Mouse (Mus musculus): ENCODE data around the gene Phlpp1.

The Phlpp1 gene

DNA sequence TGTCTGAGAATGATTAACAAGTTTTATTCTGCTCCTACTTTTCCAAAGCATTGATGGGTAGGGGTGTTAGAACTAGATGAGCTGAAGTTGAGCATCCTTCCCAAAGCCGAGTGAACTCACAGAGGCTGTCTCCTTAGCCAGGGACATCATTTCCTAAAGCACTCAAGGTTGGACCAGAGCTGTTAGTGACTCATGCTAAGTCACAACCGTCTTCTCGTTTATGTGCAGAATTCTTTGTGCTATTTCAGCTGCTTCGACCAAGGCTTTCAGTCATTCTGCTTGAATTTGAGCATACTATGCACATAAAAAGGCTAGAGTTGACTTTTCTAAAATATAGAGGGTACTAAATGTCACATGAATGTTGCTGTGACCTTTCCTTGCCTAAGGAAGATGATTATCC is 142.9 kb downstream of the Phlpp1 start:
- DNase-seq (ENCODE audit: low spot score) = no peak

DNA sequence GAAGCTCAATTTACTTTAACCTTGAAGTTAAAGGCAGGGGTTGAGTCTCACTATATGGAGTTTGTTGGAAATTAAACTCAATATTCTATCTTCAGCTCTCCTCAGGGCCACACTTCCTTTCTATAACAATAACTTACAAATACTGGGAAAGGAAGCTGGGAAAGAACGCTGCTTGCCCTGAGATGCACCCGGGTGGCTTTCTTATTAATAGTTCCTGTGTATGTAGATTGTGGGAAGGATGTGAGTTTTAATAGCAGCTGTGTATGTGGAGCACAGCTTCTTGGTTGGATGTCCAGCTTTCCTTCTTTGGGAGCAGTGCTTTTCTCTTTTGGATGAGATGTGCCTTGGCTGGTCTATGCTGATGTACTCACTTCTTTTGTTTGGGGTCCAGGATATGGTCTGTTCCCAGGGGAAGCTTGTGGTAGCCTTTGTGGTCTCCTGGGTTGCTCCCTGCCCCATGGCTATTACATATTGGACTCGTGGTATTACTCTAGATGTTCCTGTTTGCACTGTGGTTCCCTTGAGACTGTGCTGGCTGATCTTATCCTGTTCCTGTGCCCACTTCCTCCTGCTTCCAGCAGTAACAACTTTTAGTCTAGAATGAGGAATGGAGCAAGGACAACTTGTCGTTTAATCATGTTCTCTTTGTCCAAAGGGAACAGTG is 145.2 kb downstream of the Phlpp1 start:
- DNase-seq (ENCODE audit: low spot score) = no peak

DNA sequence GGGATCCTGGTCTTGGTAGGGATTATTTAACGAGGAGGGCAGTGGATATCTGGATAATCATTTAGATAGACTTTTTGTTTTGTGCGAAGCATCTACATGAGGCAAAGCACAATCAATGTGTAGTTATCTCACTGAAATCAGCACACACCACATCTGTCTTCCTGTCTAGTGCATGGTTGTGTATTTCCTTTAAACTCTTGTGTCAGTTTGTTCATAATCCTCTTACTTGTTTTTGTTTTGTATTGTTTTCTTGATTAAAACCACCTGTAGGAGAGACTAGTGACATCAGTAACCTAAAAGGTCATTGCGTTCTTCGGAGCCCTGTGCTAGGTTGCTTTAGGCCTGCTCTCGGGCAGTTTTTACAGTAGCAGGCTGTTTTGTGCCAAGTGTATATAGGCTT is 146.8 kb downstream of the Phlpp1 start:
- no peak for DNase-seq (ENCODE audit: low spot score)

DNA sequence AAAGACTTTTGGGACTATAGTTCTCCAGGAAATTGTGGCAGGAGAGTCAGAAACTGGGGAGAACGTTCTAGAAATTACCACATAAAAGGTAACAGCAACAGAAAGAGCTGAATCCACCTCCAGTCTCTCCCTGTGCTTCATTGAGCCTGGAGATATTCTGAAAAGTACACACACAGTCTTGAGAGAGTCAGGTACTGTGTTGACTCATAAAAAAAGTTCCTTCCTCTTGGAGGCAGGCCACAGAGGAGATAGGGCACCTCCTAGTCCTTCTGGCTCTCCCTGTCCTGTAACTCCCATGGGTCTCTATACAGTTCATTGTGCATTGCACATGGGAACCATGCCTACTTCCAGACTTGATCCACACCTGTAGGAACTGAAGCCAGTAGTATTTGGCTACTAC is 149.0 kb downstream of the Phlpp1 start:
- no peak for DNase-seq (ENCODE audit: low spot score)

DNA sequence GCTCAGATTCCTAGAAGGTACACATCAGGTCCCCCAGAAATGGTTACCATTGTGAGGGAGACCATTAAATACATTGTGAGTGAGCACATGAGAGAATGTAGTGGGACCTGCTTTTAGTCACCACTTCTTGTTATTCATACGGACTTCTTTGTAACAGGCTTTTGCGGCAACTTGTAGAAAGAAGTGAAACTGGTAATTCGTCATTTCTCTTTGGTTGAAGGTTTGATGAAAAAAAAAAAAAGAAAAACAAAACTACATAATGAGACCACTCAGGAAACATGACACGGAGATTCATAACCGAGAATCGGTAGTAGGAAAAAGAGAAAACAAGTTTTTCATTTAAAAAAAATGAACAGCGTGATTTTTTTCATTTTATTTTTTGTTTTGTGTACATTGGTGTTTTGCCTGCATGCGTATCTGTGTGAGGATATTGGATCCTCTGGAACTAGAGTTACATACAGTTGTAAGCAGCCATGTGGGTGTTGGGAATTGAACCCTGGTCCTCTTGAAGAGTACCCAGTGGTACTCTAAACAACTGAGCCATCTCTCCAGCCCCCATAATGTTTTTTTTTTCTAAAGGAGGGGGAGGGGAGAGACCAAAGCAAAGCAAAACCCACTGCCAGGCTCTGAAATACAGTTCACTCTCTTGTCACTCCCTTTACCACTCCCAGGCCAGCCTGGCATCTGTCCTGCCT is 150.0 kb downstream of the Phlpp1 start:
- DNase-seq (ENCODE audit: low spot score) = no peak

DNA sequence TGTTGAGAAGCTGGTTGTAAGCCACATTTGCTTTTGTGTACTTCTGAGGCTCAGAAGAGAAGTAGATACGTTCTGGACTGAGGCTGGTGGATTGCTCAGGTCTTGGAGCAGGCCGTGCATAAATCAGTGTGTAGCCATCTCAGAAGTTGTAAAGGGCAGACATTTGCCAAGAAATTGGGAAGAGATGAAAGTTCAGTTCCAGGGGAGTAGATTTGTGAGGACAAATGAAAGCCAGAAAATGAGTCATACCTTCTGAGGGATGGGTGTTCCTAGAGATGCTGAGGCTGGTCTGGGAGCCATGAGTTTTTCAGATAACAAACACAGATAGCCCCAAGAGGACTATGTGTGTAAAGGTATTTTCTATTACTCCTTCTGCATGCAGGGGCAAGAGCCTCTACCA is 155.1 kb downstream of the Phlpp1 start:
- no peak for DNase-seq (ENCODE audit: low spot score)

DNA sequence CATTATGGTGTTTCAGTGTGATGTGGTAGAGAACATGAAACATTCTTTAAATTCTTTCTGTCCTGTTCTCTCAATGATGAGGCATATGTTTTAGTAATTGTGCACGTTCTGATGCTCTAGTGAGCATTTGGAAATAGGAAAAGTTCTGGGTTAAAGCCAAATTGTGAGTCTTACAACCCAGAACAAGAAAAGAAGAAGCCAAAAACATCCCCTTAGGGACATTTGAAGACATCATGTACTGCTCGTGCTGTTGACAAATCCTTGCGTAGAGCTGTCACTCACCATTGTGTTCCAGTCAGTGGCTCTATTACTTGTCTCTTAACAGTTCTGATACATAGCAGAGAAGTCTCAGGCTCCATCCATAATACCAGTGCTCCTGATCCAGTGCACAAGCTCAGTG is 170.5 kb downstream of the Phlpp1 start:
- DNase-seq (ENCODE audit: low spot score) = no peak

DNA sequence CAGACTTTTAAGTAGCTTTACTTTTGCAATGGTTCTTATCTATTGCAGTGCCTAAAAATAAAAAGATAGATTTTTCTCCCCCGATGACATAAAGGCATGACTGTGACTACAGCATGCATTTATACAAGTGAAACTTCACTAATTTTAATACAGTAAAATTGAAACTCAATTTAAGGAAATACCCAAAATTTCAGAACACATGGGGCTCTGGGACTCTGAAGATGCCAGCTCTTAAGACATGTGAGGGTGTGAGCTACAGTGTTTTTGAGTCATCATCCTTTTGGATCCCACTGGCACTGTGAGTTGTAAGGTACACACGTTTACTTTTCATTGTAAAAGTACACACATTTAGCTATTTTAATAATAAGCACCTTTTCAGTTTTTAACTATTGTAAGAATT is 173.7 kb downstream of the Phlpp1 start:
- DNase-seq (ENCODE audit: low spot score) = no peak

DNA sequence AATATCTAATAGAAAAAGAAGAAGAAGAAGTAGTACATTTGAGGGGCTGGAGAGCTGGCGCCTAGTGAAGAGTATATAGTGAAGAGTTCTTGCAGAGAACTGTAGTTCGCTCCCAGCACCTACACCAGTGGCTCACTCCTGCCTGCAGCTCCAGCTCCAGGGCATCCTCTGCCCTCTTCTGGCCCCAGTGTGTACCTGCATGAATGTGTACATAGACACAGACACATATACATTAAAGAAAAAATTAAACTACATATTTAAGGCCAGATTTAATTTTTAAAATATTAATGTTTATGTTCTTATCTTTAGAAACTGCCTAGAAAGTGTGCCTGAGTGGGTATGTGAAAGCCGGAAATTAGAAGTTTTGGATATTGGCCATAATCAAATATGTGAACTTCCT is 175.2 kb downstream of the Phlpp1 start:
- DNase-seq (ENCODE audit: low spot score) = no peak

DNA sequence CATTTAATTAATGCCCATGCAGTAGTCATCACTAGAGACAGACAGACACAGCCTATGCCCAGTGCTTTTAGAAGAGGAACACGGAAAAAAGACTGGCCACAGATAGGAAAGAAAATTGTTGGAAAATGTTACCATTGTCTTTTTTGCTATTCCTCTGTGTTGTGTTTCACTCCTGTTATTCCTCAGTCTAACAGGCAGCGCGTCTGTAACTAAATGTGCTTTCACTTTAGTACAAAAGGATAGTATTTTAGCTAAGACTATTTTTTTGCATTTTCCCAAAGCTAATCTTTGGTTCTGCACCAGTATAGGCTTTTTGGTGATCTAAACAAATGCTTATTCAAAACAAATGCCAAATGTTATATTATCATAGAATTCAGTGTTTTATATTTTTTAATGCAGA is 177.6 kb downstream of the Phlpp1 start:
- no peak for DNase-seq (ENCODE audit: low spot score)

DNA sequence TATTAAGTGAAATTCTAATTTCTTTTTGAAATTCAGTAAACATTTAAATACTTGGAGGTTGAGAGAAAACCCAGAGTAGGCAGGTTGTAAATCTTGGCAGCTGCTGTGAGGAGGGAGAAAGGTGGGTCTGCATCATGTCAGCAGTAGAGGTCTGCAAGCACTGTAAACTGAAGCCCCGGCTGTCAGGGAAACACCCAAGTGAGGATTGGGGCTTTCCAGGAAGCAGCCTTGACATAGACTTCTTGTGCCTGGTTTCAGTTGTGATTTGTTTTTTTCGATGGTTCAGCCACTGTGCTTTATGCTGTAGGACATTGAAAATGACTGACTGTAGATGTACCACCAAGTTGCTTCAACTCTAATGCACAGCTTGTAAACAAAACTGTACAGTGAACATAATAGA is 180.0 kb downstream of the Phlpp1 start:
- no peak for DNase-seq (ENCODE audit: low spot score)

DNA sequence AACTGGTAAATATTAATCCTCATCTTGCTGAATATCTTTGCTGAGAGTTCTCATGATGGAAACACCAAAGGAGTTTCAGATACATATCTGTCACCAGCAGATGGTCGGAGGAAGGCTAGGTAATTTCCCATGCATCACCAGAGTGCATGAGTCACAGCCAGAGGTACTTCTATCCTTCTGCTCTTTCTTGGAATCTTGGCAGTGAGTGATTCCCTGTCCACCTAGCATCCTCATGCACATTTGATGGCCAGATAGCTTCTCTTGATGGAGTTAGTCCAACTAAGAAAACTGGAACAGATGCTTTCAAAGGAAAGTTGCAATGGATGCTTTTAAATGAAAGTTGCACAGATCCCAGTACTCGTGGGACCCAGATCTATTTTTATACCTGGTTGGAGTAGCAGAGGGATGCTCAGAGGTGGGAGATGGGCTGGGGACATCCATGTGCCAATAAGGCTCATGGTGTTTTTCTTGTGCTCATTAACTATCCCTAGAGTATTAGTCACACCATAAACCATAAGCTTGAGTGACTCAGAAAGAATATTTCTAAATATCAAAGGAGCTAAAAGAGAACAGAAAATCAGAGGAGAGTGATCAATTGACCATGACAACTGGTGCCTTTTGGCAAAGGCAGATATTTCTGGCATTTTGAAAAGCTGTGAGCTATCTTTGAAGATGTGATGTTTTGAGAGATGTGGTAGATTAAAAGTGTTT is 181.4 kb downstream of the Phlpp1 start:
- DNase-seq (ENCODE audit: low spot score) = no peak

DNA sequence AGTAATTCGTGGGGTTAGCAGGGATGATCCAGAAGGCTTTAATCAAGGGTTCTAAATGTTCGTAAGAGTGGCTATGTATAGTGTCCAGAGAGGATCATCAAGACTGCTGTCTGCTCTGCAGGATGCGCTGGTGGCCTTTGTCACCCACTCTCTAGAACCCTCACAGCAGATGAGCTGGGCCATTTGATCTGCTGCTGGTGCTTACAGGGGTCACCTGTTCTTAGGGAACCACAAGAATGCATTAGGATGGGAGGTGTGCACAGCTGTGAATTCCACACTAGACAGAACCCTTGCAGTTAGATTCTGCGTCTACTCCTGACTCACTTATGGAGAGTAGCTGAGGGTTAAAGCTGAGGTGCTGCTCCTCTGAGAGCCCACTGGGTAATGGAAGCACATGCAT is 182.4 kb downstream of the Phlpp1 start:
- DNase-seq (ENCODE audit: low spot score) = no peak

DNA sequence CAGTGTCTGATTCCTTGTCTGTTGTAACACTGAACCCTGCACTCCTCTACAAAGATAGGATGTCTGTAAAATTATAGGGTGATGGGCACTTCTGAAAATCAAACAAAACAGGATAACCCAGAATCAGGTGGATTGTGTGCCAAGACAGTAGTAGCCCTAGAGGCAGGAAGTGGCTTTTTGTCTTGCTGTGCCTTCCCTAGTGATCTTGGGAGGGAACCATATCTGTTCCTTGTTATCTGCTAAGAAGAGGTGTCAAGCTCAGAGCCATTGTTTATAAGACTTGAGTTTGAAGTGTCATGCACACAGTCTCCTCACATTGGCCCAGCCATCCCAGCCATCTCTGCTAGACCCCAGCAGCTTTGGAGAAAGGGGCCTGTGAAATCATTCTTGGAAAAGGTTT is 187.9 kb downstream of the Phlpp1 start:
- DNase-seq (ENCODE audit: low spot score) = no peak

DNA sequence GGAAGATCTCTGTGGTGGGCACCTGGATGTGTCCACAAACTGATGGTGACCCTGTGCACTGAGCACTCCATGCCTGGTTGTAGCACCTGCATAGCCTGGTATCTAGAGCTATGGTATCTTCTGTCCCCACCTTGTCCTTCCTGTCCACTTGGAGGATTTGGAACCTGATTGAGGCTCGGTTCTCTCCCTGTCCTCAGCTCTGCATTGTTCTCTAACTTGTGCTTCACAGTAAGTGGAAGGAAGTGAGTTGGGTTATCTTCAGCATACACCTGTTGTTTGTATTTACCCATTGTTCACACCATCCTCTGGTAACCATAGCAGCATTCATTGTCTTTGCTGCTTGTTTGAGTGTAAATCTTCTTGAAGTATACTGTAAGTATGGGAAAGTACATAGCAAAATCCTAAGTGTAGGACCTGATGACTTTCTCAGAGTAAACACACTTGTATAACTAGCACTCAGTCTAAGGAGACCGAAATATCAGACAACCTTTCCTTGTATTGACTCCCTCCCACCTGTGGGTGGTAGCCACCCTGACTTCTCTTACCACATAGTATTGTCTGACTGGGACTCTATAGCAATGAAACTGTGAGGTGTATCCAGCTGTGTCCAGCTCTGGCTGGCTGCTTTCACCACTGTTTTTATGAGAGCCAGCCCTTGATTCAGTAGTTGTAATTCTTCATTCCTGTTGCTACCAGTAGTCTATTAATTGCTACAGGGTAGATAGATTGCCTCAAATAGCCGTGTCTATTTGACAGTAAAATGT is 191.5 kb downstream of the Phlpp1 start:
- DNase-seq (ENCODE audit: low spot score) = no peak

DNA sequence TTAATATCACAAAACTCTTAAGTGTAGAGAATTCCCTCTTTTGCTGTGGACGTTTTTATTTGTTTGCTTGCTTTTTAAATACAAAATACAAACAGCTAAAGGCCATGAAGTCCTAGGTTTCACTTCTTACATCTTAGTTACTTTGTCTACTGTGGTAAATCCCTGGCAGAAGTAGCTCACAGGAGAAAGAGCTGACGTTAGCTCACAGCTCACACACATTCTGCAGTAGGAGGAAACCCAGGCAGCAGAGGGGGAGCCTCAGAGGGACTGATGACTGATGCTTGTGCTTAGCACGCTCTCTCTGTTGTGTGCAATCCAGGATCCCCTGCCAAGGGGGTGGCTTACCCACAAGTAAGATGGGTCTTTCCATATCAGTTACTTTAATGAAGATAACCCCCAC is 197.8 kb downstream of the Phlpp1 start:
- no peak for DNase-seq (ENCODE audit: low spot score)

DNA sequence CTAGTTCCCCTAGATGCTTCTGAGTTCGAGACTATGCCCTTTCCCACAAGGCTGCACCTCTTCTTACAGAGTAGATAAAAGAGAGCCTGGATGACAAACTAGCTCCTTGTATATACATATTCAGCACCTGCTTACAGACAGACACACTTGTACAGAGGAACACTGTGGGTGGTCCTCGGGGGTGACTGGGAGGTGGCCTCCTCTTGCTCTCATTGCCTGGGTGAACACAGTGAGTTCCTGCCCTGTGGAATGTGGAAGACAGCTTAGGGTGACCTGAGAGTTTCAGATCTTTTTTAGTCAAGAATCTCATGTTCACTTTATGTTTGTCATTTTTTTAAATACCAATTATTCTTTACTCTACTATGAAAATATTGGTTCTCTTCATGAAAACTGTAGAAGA is 200.9 kb downstream of the Phlpp1 start:
- no peak for DNase-seq (ENCODE audit: low spot score)

DNA sequence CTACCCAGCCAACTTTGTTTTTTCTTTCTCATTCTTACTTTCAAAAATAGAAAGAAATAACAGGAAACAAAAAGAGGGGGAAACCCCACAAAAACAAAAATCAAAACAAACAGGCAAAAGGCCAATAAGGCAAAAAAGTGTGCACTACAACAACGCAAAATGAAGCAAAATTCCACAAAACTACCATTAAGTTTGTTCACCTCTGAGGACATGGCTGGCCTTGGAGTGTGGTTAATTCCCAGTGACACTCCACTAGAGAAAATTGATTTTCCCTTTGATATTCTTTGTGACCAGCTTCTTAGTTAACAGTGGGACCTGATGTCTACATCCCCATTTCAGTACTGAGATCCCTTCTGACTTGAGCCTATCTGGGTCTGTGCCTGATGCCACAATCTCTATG is 202.1 kb downstream of the Phlpp1 start:
- DNase-seq (ENCODE audit: low spot score) = no peak

DNA sequence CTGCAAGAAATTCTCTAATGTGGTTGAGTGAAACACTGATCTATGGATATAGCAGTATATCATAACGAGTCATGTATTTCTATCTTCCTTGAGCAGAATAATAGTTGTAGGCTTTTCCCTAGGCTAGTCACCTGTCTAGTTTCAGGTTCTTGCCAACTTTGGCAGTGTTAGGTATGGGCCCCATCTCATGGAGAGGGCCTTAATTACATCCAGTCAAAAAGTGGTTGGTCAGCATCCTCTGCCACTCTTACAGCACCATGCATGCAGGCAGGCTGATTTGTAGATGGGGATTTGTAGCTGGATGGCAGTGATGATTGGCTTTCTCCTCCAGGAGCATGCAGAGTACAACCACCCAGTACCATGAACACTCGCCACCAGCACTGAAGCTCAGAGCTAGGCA is 202.7 kb downstream of the Phlpp1 start:
- DNase-seq (ENCODE audit: low spot score) = no peak

DNA sequence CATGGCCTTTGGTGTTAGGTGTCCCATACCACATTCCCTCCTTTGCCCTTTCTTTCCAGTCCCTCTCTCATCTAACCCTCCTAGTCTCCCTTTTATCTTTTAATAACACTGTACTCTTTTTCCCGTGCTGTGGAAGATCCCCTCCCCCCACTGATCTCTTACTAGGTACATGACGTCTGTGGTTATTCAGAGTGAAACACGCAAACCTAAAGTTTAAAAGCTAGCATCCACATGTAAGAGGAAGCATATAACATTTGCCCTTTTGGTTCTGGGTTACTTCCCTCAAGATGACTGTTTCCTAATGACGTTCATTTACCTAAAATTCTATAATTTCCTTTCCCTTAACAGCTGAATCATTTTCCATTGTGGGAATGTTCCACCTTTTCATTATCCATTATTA is 203.4 kb downstream of the Phlpp1 start:
- DNase-seq (ENCODE audit: low spot score) = no peak

DNA sequence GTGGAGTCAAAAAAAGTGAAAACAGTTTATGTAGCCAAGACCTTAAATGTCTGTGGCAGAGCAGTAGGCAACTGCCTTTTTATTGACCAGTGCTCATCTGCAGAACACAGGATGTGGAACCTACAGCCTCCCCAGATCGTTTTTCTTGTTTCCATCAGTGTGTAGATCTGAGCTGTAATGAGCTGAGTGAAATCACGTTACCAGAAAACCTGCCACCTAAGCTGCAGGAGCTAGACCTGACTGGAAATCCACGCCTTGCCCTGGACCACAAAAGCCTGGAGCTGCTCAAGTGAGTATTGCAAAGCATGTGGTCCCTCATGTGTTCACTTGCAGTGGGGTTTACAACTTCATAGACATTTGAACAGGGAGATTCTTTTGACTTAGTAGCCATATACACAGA is 204.5 kb downstream of the Phlpp1 start:
- DNase-seq (ENCODE audit: low spot score) = no peak

DNA sequence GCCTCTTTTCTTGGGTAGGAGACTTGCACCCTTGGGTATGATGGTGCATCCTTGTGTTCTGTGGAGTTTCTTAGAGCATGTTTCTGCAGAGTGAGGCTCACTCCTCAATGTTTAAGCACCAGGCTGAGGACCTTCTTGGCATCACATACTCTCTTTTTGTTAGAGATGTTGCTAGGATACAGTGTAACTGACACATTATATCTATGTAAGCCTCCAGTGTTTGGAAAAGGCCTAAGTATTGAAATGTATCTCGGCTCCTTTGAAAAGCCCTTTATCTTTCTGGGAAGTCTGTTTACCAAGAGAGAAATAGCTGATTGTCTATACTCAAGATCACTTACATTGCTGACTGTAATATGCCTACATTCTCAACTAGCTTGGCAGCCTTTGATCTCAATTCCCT is 208.9 kb downstream of the Phlpp1 start:
- no peak for DNase-seq (ENCODE audit: low spot score)

DNA sequence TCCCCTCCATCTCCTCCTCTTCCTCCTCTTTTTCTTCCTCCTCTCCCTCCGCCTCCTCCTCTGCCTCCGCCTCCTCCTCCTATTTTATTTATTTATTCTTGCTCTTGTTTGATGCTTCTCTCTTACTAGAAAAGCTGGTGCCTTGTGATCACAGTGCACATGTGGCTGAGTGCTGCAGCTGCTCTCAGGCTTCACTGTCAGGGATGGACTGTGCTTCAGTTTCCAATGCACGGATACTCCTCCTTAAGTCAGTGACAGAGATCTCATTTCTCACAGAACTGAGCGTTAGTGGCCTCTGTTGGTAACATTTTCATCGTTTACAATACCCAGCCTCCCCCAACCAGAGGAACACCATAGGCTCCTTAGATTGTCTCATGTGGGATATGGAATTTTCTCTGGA is 215.0 kb downstream of the Phlpp1 start:
- no peak for DNase-seq (ENCODE audit: low spot score)
